In the genomic region with DNA sequence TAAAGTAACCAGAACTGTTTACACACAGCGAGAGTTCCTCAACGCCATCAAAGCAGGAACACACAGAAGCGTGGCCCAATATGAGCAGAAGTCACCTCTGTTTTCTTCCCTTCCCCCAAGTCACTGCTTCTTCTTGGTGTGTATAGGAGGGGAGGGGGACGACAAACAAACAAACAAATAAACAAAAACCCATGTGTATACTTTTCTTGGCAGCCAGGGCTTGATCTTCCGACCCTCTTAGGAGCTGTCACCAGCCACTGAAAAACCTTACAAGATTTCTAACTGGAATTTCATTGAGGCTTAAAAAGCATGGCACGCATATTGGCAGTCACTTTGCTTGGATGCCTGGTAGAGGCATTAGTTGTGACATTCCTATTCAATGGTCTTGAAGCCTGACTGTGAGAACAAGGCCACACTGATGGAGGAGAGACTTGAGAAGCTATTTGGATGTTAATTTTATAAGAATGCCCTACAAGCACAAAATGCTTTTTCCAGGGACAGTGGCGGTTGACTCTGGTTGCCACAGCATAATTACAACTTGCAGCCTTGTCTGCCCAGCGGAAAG, we compare ENCODE assay signal across 19 mouse cellular contexts.
A peak's percentile ranks its signal among the peaks of the same experiment; 100 is the strongest.
DNase-seq lines count a peak whose midpoint lies in the region; ATAC-seq lines count a peak whose summit lies in the region.
"Had no signal": no experiment of that assay in that cellular context is flagged by ENCODE, and none has a peak within 500 bp of the region (broad histone marks: within the 10 kb centered on the region; RNA-seq: fewer than 3 reads in every experiment).

No protein-coding gene starts in this region.

- ATAC-seq in liver, embryonic 16.5 days (ENCODE audit: low read depth), result no peak
- ATAC-seq in liver, embryonic 11.5 days (replicated peaks; ENCODE audit: low FRiP score), result no peak
- ATAC-seq in forebrain, embryonic 16.5 days, result peak; percentile 56
- peak; percentile 60; the same call in 1 of the 2 replicates for ATAC-seq in hindbrain, embryonic 15.5 days (ENCODE audit: low FRiP score, low read depth)
- peak; percentile 22; the same call in 1 of the 2 replicates for ATAC-seq in neural tube, embryonic 13.5 days (ENCODE audit: low read depth)
- ATAC-seq: CD4-positive, CD25-positive, alpha-beta regulatory T cell, adult 4 months had no signal

- WGBS in liver, embryonic 16.5 days (ENCODE audit: insufficient replicate concordance), result 49% methylated on average over 8 of the region's 8 CpGs
- 78% methylated on average over 8 of the region's 8 CpGs for WGBS in liver, embryonic 11.5 days
- 25% methylated on average over 8 of the region's 8 CpGs for WGBS in forebrain, embryonic 16.5 days
- 31% methylated on average over 8 of the region's 8 CpGs for WGBS in hindbrain, embryonic 15.5 days
- WGBS in neural tube, embryonic 13.5 days, result 48% methylated on average over 8 of the region's 8 CpGs

- H3K27me3 ChIP-seq in liver, embryonic 16.5 days (ENCODE audit: control insufficient read depth, insufficient read depth, low read depth, low read length), result no peaks in the 10 kb centered on the region
- no peaks in the 10 kb centered on the region for H3K27me3 ChIP-seq in liver, embryonic 11.5 days (replicated peaks; ENCODE audit: control insufficient read depth, insufficient read depth, low read length)
- no peaks in the 10 kb centered on the region for H3K27me3 ChIP-seq in forebrain, embryonic 16.5 days (replicated peaks; ENCODE audit: control insufficient read depth, insufficient read depth, low read length)
- H3K27me3 ChIP-seq in hindbrain, embryonic 15.5 days, result no peaks in the 10 kb centered on the region
- peaks cover 10% of the 10 kb centered on the region; the same call in 1 of the 2 replicates for H3K27me3 ChIP-seq in neural tube, embryonic 13.5 days
- H3K27me3 ChIP-seq: embryonic facial prominence, embryonic 15.5 days; heart, embryonic 13.5 days; kidney, embryonic 15.5 days; limb, embryonic 12.5 days had no signal

- 0 out of 2 replicates have a peak overlapping the region, but pooled peaks have one; percentile 30 for H3K4me2 ChIP-seq in liver, embryonic 16.5 days (ENCODE audit: low read depth, low read length)
- no peak overlapping the region for H3K4me2 ChIP-seq in liver, embryonic 11.5 days
- H3K4me2 ChIP-seq in forebrain, embryonic 16.5 days (ENCODE audit: low read length), result no peak overlapping the region
- H3K4me2 ChIP-seq in hindbrain, embryonic 15.5 days, result no peak overlapping the region
- H3K4me2 ChIP-seq in neural tube, embryonic 13.5 days, result no peak overlapping the region
- H3K4me2 ChIP-seq: embryonic facial prominence, embryonic 15.5 days; heart, embryonic 13.5 days; kidney, embryonic 15.5 days; limb, embryonic 12.5 days; lung, embryonic 14.5 days had no signal

- H3K9me3 ChIP-seq in liver, embryonic 16.5 days (replicated peaks; ENCODE audit: control insufficient read depth, low read length), result no peaks in the 10 kb centered on the region
- no peaks in the 10 kb centered on the region for H3K9me3 ChIP-seq in liver, embryonic 11.5 days (ENCODE audit: control insufficient read depth, low read length)
- no peaks in the 10 kb centered on the region for H3K9me3 ChIP-seq in forebrain, embryonic 16.5 days (ENCODE audit: control insufficient read depth, low read length)
- H3K9me3 ChIP-seq in hindbrain, embryonic 15.5 days, result no peaks in the 10 kb centered on the region
- no peaks in the 10 kb centered on the region for H3K9me3 ChIP-seq in neural tube, embryonic 13.5 days
- H3K9me3 ChIP-seq: embryonic facial prominence, embryonic 15.5 days; heart, embryonic 13.5 days; kidney, embryonic 15.5 days; limb, embryonic 12.5 days had no signal

- H3K9ac ChIP-seq in liver, embryonic 16.5 days (ENCODE audit: low read depth, low read length), result no peak overlapping the region
- H3K9ac ChIP-seq in liver, embryonic 11.5 days (ENCODE audit: low read depth, low read length), result no peak overlapping the region
- no peak overlapping the region for H3K9ac ChIP-seq in forebrain, embryonic 16.5 days (replicated peaks; ENCODE audit: low read depth, low read length)
- H3K9ac ChIP-seq in hindbrain, embryonic 15.5 days, result no peak overlapping the region
- H3K9ac ChIP-seq in neural tube, embryonic 13.5 days, result no peak overlapping the region
- H3K9ac ChIP-seq: embryonic facial prominence, embryonic 15.5 days; heart, embryonic 13.5 days; kidney, embryonic 15.5 days; limb, embryonic 12.5 days; lung, embryonic 14.5 days had no signal

- no peaks in the 10 kb centered on the region for H3K36me3 ChIP-seq in liver, embryonic 16.5 days (ENCODE audit: control insufficient read depth, insufficient read depth)
- no peaks in the 10 kb centered on the region for H3K36me3 ChIP-seq in liver, embryonic 11.5 days (ENCODE audit: control insufficient read depth, insufficient read depth, low read length)
- H3K36me3 ChIP-seq in forebrain, embryonic 16.5 days (ENCODE audit: control insufficient read depth, insufficient read depth), result no peaks in the 10 kb centered on the region
- H3K36me3 ChIP-seq in hindbrain, embryonic 15.5 days, result no peaks in the 10 kb centered on the region
- no peaks in the 10 kb centered on the region for H3K36me3 ChIP-seq in neural tube, embryonic 13.5 days
- H3K36me3 ChIP-seq: embryonic facial prominence, embryonic 15.5 days; heart, embryonic 13.5 days; kidney, embryonic 15.5 days; limb, embryonic 12.5 days had no signal

- no peak overlapping the region for H3K4me3 ChIP-seq in liver, embryonic 16.5 days (ENCODE audit: low read depth, low read length)
- H3K4me3 ChIP-seq in liver, embryonic 11.5 days (ENCODE audit: low read depth, low read length), result no peak overlapping the region
- H3K4me3 ChIP-seq in forebrain, embryonic 16.5 days (replicated peaks; ENCODE audit: low read length), result no peak overlapping the region
- no peak overlapping the region for H3K4me3 ChIP-seq in hindbrain, embryonic 15.5 days
- no peak overlapping the region for H3K4me3 ChIP-seq in neural tube, embryonic 13.5 days
- H3K4me3 ChIP-seq: embryonic facial prominence, embryonic 15.5 days; heart, embryonic 13.5 days; kidney, embryonic 15.5 days; left cerebral cortex, adult 2 months; limb, embryonic 12.5 days had no signal

- no peaks in the 10 kb centered on the region; the same call in none of the 2 replicates for H3K4me1 ChIP-seq in liver, embryonic 16.5 days (ENCODE audit: control insufficient read depth, low read depth, low read length)
- H3K4me1 ChIP-seq in liver, embryonic 11.5 days (replicated peaks; ENCODE audit: control insufficient read depth, insufficient read depth, low read length), result no peaks in the 10 kb centered on the region
- peaks cover 8% of the 10 kb centered on the region for H3K4me1 ChIP-seq in forebrain, embryonic 16.5 days (replicated peaks; ENCODE audit: control insufficient read depth, insufficient read depth, low read length)
- peaks cover 22% of the 10 kb centered on the region for H3K4me1 ChIP-seq in hindbrain, embryonic 15.5 days (replicated peaks)
- H3K4me1 ChIP-seq in neural tube, embryonic 13.5 days (replicated peaks), result peaks cover 38% of the 10 kb centered on the region

- no peak overlapping the region for H3K27ac ChIP-seq in liver, embryonic 16.5 days (ENCODE audit: low read length)
- H3K27ac ChIP-seq in liver, embryonic 11.5 days (ENCODE audit: low read depth, low read length), result no peak overlapping the region
- H3K27ac ChIP-seq in forebrain, embryonic 16.5 days (ENCODE audit: low read length), result no peak overlapping the region
- H3K27ac ChIP-seq in hindbrain, embryonic 15.5 days (replicated peaks), result no peak overlapping the region
- 0 out of 2 replicates have a peak overlapping the region, but pooled peaks have one; percentile 33 for H3K27ac ChIP-seq in neural tube, embryonic 13.5 days (replicated peaks)
- H3K27ac ChIP-seq: embryonic facial prominence, embryonic 15.5 days; heart, embryonic 13.5 days; kidney, embryonic 15.5 days; left cerebral cortex, adult 2 months; limb, embryonic 12.5 days; macrophage had no signal

- DNase-seq in liver, embryonic 11.5 days (ENCODE audit: low spot score), result no peak
- DNase-seq in layer of hippocampus, adult 9-10 months (ENCODE audit: low spot score), result no peak
- DNase-seq in layer of hippocampus, adult 9-11 months, result no peak
- DNase-seq in spleen, postnatal 10 days (ENCODE audit: low spot score in 2 of 2), result no peak
- DNase-seq: cerebellum, adult 8-10 months; gastrocnemius, postnatal 25 days; lung, embryonic 14.5 days; thymus, postnatal 25 days had no signal

Comparison
In these comparisons a context has a peak if more than half of its experiments do, and no peak if none do; other contexts are left out.
1. ATAC-seq: peak in forebrain, embryonic 16.5 days (single experiment), hindbrain, embryonic 15.5 days (single experiment) and neural tube, embryonic 13.5 days (single experiment); none in liver, embryonic 16.5 days (single experiment) and liver, embryonic 11.5 days (single experiment).